Mouse (Mus musculus): ENCODE measurements around the gene Ntn4. TPM values are rescaled to one million over a fixed set of nuclear protein-coding genes. Genes with fewer than 3 reads are reported as not detected.
A peak's percentile ranks its signal among the peaks of the same experiment; 100 is the strongest.

Ntn4 gene
- polyA plus RNA-seq, 1 experiment, result 6.2 TPM

- Histone ChIP-seq H3K36me3 (ENCODE audit: control insufficient read depth, insufficient read depth, low read length) (no peaks in the 10 kb centered on the region), H3K27me3 (ENCODE audit: control insufficient read depth, insufficient read depth, low read length) (no peaks in the 10 kb centered on the region), H3K27ac (ENCODE audit: insufficient read depth, low read length) (no peak overlapping the region), H3K4me1 (ENCODE audit: control insufficient read depth, insufficient read depth, insufficient read length) (no peaks in the 10 kb centered on the region), H3K4me3 (ENCODE audit: extremely low read depth, insufficient read depth, insufficient read length) (no peak overlapping the region)
- 89% methylated on average over 9 of the region's 9 CpGs for WGBS
- no peak for DNase-seq (ENCODE audit: low read depth in 1 of 2, low spot score in 2 of 2)
- no peak for TF ChIP-seq POLR2A (IDR thresholded peaks at IDR 0.05; ENCODE audit: low read depth, low read length)
- TF ChIP-seq CTCF (IDR thresholded peaks at IDR 0.05; ENCODE audit: extremely low read depth, insufficient read depth, insufficient read length, insufficient replicate concordance), result no peak
Measured at GRCm38 (mm10) chr10:93606326-93606725, 34.2 kb upstream of the Ntn4 start.

- 76% methylated on average over 9 of the region's 9 CpGs for WGBS
Measured at GRCm38 (mm10) chr10:93608051-93608450, 32.4 kb upstream of the Ntn4 start.

GRCm38 (mm10) chr10:93609236-93609635, 31.2 kb upstream of the Ntn4 start:
- Histone ChIP-seq H3K27me3 (ENCODE audit: control insufficient read depth, insufficient read depth, low read length) (no peaks in the 10 kb centered on the region), H3K4me3 (ENCODE audit: extremely low read depth, insufficient read depth, insufficient read length) (no peak overlapping the region), H3K4me1 (ENCODE audit: control insufficient read depth, insufficient read depth, insufficient read length) (no peaks in the 10 kb centered on the region), H3K27ac (ENCODE audit: insufficient read depth, low read length) (no peak overlapping the region), H3K36me3 (ENCODE audit: control insufficient read depth, insufficient read depth, low read length) (no peaks in the 10 kb centered on the region)
- DNase-seq (ENCODE audit: low read depth in 1 of 2, low spot score in 2 of 2), result no peak
- WGBS, result over 99% methylated on average over 7 of the region's 7 CpGs
- no peak for TF ChIP-seq CTCF (IDR thresholded peaks at IDR 0.05; ENCODE audit: extremely low read depth, insufficient read depth, insufficient read length, insufficient replicate concordance)

More at GRCm38 (mm10) chr10:93608051-93608450, 32.4 kb upstream of the Ntn4 start:
- H3K4me3 ChIP-seq (ENCODE audit: extremely low read depth, insufficient read depth, insufficient read length), result no peak overlapping the region
- H3K27ac ChIP-seq (ENCODE audit: insufficient read depth, low read length), result no peak overlapping the region
- no peaks in the 10 kb centered on the region for H3K27me3 ChIP-seq (ENCODE audit: control insufficient read depth, insufficient read depth, low read length)
- no peaks in the 10 kb centered on the region for H3K4me1 ChIP-seq (ENCODE audit: control insufficient read depth, insufficient read depth, insufficient read length)
- no peaks in the 10 kb centered on the region for H3K36me3 ChIP-seq (ENCODE audit: control insufficient read depth, insufficient read depth, low read length)
- DNase-seq (ENCODE audit: low read depth in 1 of 2, low spot score in 2 of 2), result peak in 1 of 2 experiments; percentile 12
- TF ChIP-seq POLR2A (IDR thresholded peaks at IDR 0.05; ENCODE audit: low read depth, low read length) (no peak), CTCF (IDR thresholded peaks at IDR 0.05; ENCODE audit: extremely low read depth, insufficient read depth, insufficient read length, insufficient replicate concordance) (peak; percentile 62; the same call in 1 of the 2 replicates)

GRCm38 (mm10) chr10:93610896-93611295, 29.6 kb upstream of the Ntn4 start:
- Histone ChIP-seq H3K4me1 (ENCODE audit: control insufficient read depth, insufficient read depth, insufficient read length) (peaks cover 2% of the 10 kb centered on the region; the same call in 1 of the 2 replicates), H3K36me3 (ENCODE audit: control insufficient read depth, insufficient read depth, low read length) (no peaks in the 10 kb centered on the region), H3K27me3 (ENCODE audit: control insufficient read depth, insufficient read depth, low read length) (no peaks in the 10 kb centered on the region), H3K4me3 (ENCODE audit: extremely low read depth, insufficient read depth, insufficient read length) (no peak overlapping the region), H3K27ac (ENCODE audit: insufficient read depth, low read length) (no peak overlapping the region)
- DNase-seq (ENCODE audit: low read depth in 1 of 2, low spot score in 2 of 2), result no peak
- 100% methylated on average over 1 of the region's 1 CpGs for WGBS
- no peak for TF ChIP-seq POLR2A (IDR thresholded peaks at IDR 0.05; ENCODE audit: low read depth, low read length)
- TF ChIP-seq CTCF (IDR thresholded peaks at IDR 0.05; ENCODE audit: extremely low read depth, insufficient read depth, insufficient read length, insufficient replicate concordance), result no peak

- Histone ChIP-seq H3K27me3 (ENCODE audit: control insufficient read depth, insufficient read depth, low read length) (no peaks in the 10 kb centered on the region), H3K4me1 (ENCODE audit: control insufficient read depth, insufficient read depth, insufficient read length) (peaks cover 2% of the 10 kb centered on the region; the same call in 1 of the 2 replicates), H3K4me3 (ENCODE audit: extremely low read depth, insufficient read depth, insufficient read length) (no peak overlapping the region), H3K36me3 (ENCODE audit: control insufficient read depth, insufficient read depth, low read length) (no peaks in the 10 kb centered on the region), H3K27ac (ENCODE audit: insufficient read depth, low read length) (no peak overlapping the region)
- WGBS, result 45% methylated on average over 18 of the region's 18 CpGs
- peak; percentile 72; the same call in 1 of the 2 replicates for TF ChIP-seq CTCF (IDR thresholded peaks at IDR 0.05; ENCODE audit: extremely low read depth, insufficient read depth, insufficient read length, insufficient replicate concordance)
- no peak for TF ChIP-seq POLR2A (IDR thresholded peaks at IDR 0.05; ENCODE audit: low read depth, low read length)
- DNase-seq (ENCODE audit: low read depth in 1 of 2, low spot score in 2 of 2), result peak in 1 of 2 experiments; percentile 23
Measured at GRCm38 (mm10) chr10:93611419-93612007, 29.0 kb upstream of the Ntn4 start.

GRCm38 (mm10) chr10:93614850-93615249, 25.6 kb upstream of the Ntn4 start:
- H3K27ac ChIP-seq (ENCODE audit: insufficient read depth, low read length), result no peak overlapping the region
- H3K4me1 ChIP-seq (ENCODE audit: control insufficient read depth, insufficient read depth, insufficient read length), result peaks cover 2% of the 10 kb centered on the region; the same call in 1 of the 2 replicates
- no peaks in the 10 kb centered on the region for H3K36me3 ChIP-seq (ENCODE audit: control insufficient read depth, insufficient read depth, low read length)
- peak in 1 of 2 experiments; percentile 18 for DNase-seq (ENCODE audit: low read depth in 1 of 2, low spot score in 2 of 2)
- no peaks in the 10 kb centered on the region for H3K27me3 ChIP-seq (ENCODE audit: control insufficient read depth, insufficient read depth, low read length)
- no peak overlapping the region for H3K4me3 ChIP-seq (ENCODE audit: extremely low read depth, insufficient read depth, insufficient read length)
- TF ChIP-seq CTCF (IDR thresholded peaks at IDR 0.05; ENCODE audit: extremely low read depth, insufficient read depth, insufficient read length, insufficient replicate concordance), result no peak
- TF ChIP-seq POLR2A (IDR thresholded peaks at IDR 0.05; ENCODE audit: low read depth, low read length), result no peak
- WGBS, result 5% methylated on average over 8 of the region's 8 CpGs

GRCm38 (mm10) chr10:93620438-93621179, 19.9 kb upstream of the Ntn4 start:
- Histone ChIP-seq H3K27me3 (ENCODE audit: control insufficient read depth, insufficient read depth, low read length) (no peaks in the 10 kb centered on the region), H3K27ac (ENCODE audit: insufficient read depth, low read length) (no peak overlapping the region)
- 74% methylated on average over 7 of the region's 7 CpGs for WGBS

More at GRCm38 (mm10) chr10:93620438-93621179, 19.9 kb upstream of the Ntn4 start:
- no peak for DNase-seq (ENCODE audit: low read depth in 1 of 2, low spot score in 2 of 2)
- Histone ChIP-seq H3K36me3 (ENCODE audit: control insufficient read depth, insufficient read depth, low read length) (no peaks in the 10 kb centered on the region), H3K4me3 (ENCODE audit: extremely low read depth, insufficient read depth, insufficient read length) (no peak overlapping the region), H3K4me1 (ENCODE audit: control insufficient read depth, insufficient read depth, insufficient read length) (no peaks in the 10 kb centered on the region)
- TF ChIP-seq CTCF (IDR thresholded peaks at IDR 0.05; ENCODE audit: extremely low read depth, insufficient read depth, insufficient read length, insufficient replicate concordance), result no peak
- no peak for TF ChIP-seq POLR2A (IDR thresholded peaks at IDR 0.05; ENCODE audit: low read depth, low read length)

Measured in spleen, adult 2 months (tissue).